9 mouse cellular contexts compared by ENCODE assay signal in genomic region chr7:45447325-45447990, GRCm38 (mm10). TPM values are rescaled to one million over a fixed set of nuclear protein-coding genes. Genes with fewer than 3 reads are reported as not detected.
DNase-seq lines count a peak whose midpoint lies in the region; ATAC-seq and TF ChIP-seq lines count a peak whose summit lies in the region.
"Had no signal": no experiment of that assay in that cellular context is flagged by ENCODE, and none has a peak within 500 bp of the region (broad histone marks: within the 10 kb centered on the region; RNA-seq: fewer than 3 reads in every experiment).

No protein-coding gene starts in this region.

- H3K9me3 ChIP-seq in hindbrain, embryonic 11.5 days (ENCODE audit: control insufficient read depth, low read length): no peaks in the 10 kb centered on the region
- no peaks in the 10 kb centered on the region for H3K9me3 ChIP-seq in hindbrain, embryonic 12.5 days (replicated peaks)
- no peaks in the 10 kb centered on the region for H3K9me3 ChIP-seq in G1E (replicated peaks)
- H3K9me3 ChIP-seq in hindbrain, embryonic 16.5 days (ENCODE audit: control insufficient read depth, low read length): no peaks in the 10 kb centered on the region
- H3K9me3 ChIP-seq: megakaryocyte, embryonic 14.5 days had no signal

- TF ChIP-seq POLR2A in embryonic fibroblast, embryonic 13.5 days (IDR thresholded peaks at IDR 0.05; ENCODE audit: low read depth, low read length): no peak
- no peak for TF ChIP-seq POLR2A in lung, adult 2 months (IDR thresholded peaks at IDR 0.05; ENCODE audit: borderline replicate concordance, extremely low read depth, low read depth, low read length)

- H3K4me2 ChIP-seq in hindbrain, embryonic 11.5 days (replicated peaks; ENCODE audit: low read depth, low read length): no peak overlapping the region
- H3K4me2 ChIP-seq in hindbrain, embryonic 12.5 days (replicated peaks): no peak overlapping the region
- H3K4me2 ChIP-seq in hindbrain, embryonic 16.5 days (ENCODE audit: low read length): no peak overlapping the region

- no peak for ATAC-seq in hindbrain, embryonic 11.5 days (ENCODE audit: low FRiP score)
- ATAC-seq in hindbrain, embryonic 12.5 days (ENCODE audit: low FRiP score): no peak
- no peak for ATAC-seq in G1E (ENCODE audit: extremely low read depth, insufficient number of reproducible peaks, low FRiP score, poor library complexity, severe bottlenecking)
- no peak for ATAC-seq in hindbrain, embryonic 16.5 days

- no peaks in the 10 kb centered on the region for H3K4me1 ChIP-seq in hindbrain, embryonic 11.5 days (replicated peaks; ENCODE audit: control insufficient read depth, insufficient read depth, low read length)
- no peaks in the 10 kb centered on the region; the same call in 1 of the 2 replicates for H3K4me1 ChIP-seq in hindbrain, embryonic 12.5 days
- H3K4me1 ChIP-seq in G1E (ENCODE audit: insufficient read depth, low read depth, low read length): peaks cover 50% of the 10 kb centered on the region
- no peaks in the 10 kb centered on the region for H3K4me1 ChIP-seq in embryonic fibroblast, embryonic 13.5 days (ENCODE audit: control insufficient read depth, insufficient read depth, low read length)
- H3K4me1 ChIP-seq in lung, adult 2 months (ENCODE audit: control insufficient read depth, insufficient read depth, low read length): no peaks in the 10 kb centered on the region; the same call in 1 of the 2 replicates
- no peaks in the 10 kb centered on the region for H3K4me1 ChIP-seq in hindbrain, embryonic 16.5 days (ENCODE audit: control insufficient read depth, insufficient read depth, low read depth, low read length)

- no peak overlapping the region for H3K4me3 ChIP-seq in hindbrain, embryonic 11.5 days (ENCODE audit: low read depth, low read length)
- H3K4me3 ChIP-seq in hindbrain, embryonic 12.5 days: no peak overlapping the region
- H3K4me3 ChIP-seq in G1E (ENCODE audit: low read depth, low read length): peak overlapping the region; percentile 43; the same call in 1 of the 2 replicates
- H3K4me3 ChIP-seq in embryonic fibroblast, embryonic 13.5 days (ENCODE audit: insufficient read depth, low read length): no peak overlapping the region
- no peak overlapping the region for H3K4me3 ChIP-seq in lung, adult 2 months (replicated peaks; ENCODE audit: extremely low read depth, low read depth, low read length)
- no peak overlapping the region for H3K4me3 ChIP-seq in hindbrain, embryonic 16.5 days (ENCODE audit: low read length)
- H3K4me3 ChIP-seq: megakaryocyte, embryonic 14.5 days had no signal

- no peaks in the 10 kb centered on the region for H3K27me3 ChIP-seq in hindbrain, embryonic 11.5 days (ENCODE audit: control insufficient read depth, insufficient read depth, low read length)
- no peaks in the 10 kb centered on the region for H3K27me3 ChIP-seq in hindbrain, embryonic 12.5 days
- H3K27me3 ChIP-seq in G1E (ENCODE audit: insufficient read depth, low read length): no peaks in the 10 kb centered on the region
- H3K27me3 ChIP-seq in hindbrain, embryonic 16.5 days (replicated peaks; ENCODE audit: control insufficient read depth, insufficient read depth, low read length): no peaks in the 10 kb centered on the region
- H3K27me3 ChIP-seq: megakaryocyte, embryonic 14.5 days had no signal

- no peak for TF ChIP-seq CTCF in G1E (IDR thresholded peaks at IDR 0.05; ENCODE audit: low read depth, low read length)
- TF ChIP-seq CTCF in embryonic fibroblast, embryonic 13.5 days (IDR thresholded peaks at IDR 0.05; ENCODE audit: borderline replicate concordance, insufficient read depth, low read length): peak; percentile 26; the same call in 1 of the 2 replicates
- TF ChIP-seq CTCF in lung, adult 2 months (IDR thresholded peaks at IDR 0.05; ENCODE audit: insufficient read depth, low read length): peak; percentile 53

- H3K27ac ChIP-seq in hindbrain, embryonic 11.5 days (ENCODE audit: low read depth, low read length): no peak overlapping the region
- no peak overlapping the region for H3K27ac ChIP-seq in hindbrain, embryonic 12.5 days
- H3K27ac ChIP-seq in embryonic fibroblast, embryonic 13.5 days (ENCODE audit: insufficient read depth, low read length): no peak overlapping the region
- H3K27ac ChIP-seq in hindbrain, embryonic 16.5 days (ENCODE audit: low read depth, low read length): no peak overlapping the region

- no peaks in the 10 kb centered on the region for H3K36me3 ChIP-seq in hindbrain, embryonic 11.5 days (ENCODE audit: control insufficient read depth, insufficient read depth, low read length)
- H3K36me3 ChIP-seq in hindbrain, embryonic 12.5 days: peaks cover 51% of the 10 kb centered on the region
- peaks cover 84% of the 10 kb centered on the region for H3K36me3 ChIP-seq in G1E (replicated peaks)
- H3K36me3 ChIP-seq in hindbrain, embryonic 16.5 days (ENCODE audit: control insufficient read depth, insufficient read depth, low read length): peaks cover 17% of the 10 kb centered on the region

- no peak overlapping the region for H3K9ac ChIP-seq in hindbrain, embryonic 11.5 days (ENCODE audit: low read depth, low read length)
- H3K9ac ChIP-seq in hindbrain, embryonic 12.5 days: no peak overlapping the region
- H3K9ac ChIP-seq in hindbrain, embryonic 16.5 days (ENCODE audit: low read depth, low read length): no peak overlapping the region

- 28% methylated on average over 11 of the region's 11 CpGs for WGBS in hindbrain, embryonic 11.5 days
- 31% methylated on average over 11 of the region's 11 CpGs for WGBS in hindbrain, embryonic 12.5 days
- WGBS in lung, adult 2 months: 36% methylated on average over 11 of the region's 11 CpGs
- 46% methylated on average over 11 of the region's 11 CpGs for WGBS in hindbrain, embryonic 16.5 days

- peak; percentile 49 for DNase-seq in hindbrain, embryonic 11.5 days (ENCODE audit: low spot score)
- DNase-seq in G1E (ENCODE audit: low spot score): no peak
- DNase-seq in lung, adult 2 months: no peak
- no peak for DNase-seq in urinary bladder, adult 2 months (ENCODE audit: low spot score)
- no peak for DNase-seq in layer of hippocampus, adult 18-20 months (ENCODE audit: low spot score in 2 of 2)

RNA-seq across cellular contexts. Expression of gene Ruvbl2, which starts 9.6 kb away (rescaled TPM):
- polyA plus RNA-seq in hindbrain, embryonic 11.5 days (2014; fragmentation: Nextera tagmentation; extraction: Ambion mirVana): 168 and 178 TPM in 2 replicates
- polyA plus RNA-seq in hindbrain, embryonic 12.5 days (2016; fragmentation: Nextera tagmentation; extraction: Ambion mirVana): 124 and 129 TPM in 2 replicates
- total RNA-seq in G1E (2014; fragmentation: Nextera tagmentation) (255 and 345 TPM in 2 replicates), G1E (2017) (139 and 167 TPM in 2 replicates)
- 639 and 877 TPM in 2 replicates for polyA plus RNA-seq in G1E (2012)
- polyA plus RNA-seq in embryonic fibroblast, embryonic 13.5 days (2011; ENCODE audit: insufficient read length, low read depth, missing spikeins): 67.9 and 74.6 TPM in 2 replicates
- polyA plus RNA-seq in lung, adult 2 months (2012; rRNA removed): 61.1 and 61.7 TPM in 2 replicates
- 35.8 and 41.4 TPM in 2 replicates for polyA plus RNA-seq in urinary bladder, adult 2 months (2012; rRNA removed)
- polyA plus RNA-seq in hindbrain, embryonic 16.5 days (2015; fragmentation: Nextera tagmentation; extraction: Ambion mirVana): 94.3 and 108 TPM in 2 replicates
- total RNA-seq in layer of hippocampus, adult 18-20 months (2021): 10 to 100 TPM; 34.6 to 37.7 TPM

RNA-seq across cellular contexts. Expression of gene Ftl1, which starts 12.2 kb away (rescaled TPM):
- 5,748 and 5,943 TPM in 2 replicates for polyA plus RNA-seq in hindbrain, embryonic 11.5 days (2014; fragmentation: Nextera tagmentation; extraction: Ambion mirVana)
- polyA plus RNA-seq in hindbrain, embryonic 12.5 days (2016; fragmentation: Nextera tagmentation; extraction: Ambion mirVana): 5,718 and 6,089 TPM in 2 replicates
- total RNA-seq in G1E (2014; fragmentation: Nextera tagmentation) (2,893 and 3,214 TPM in 2 replicates), G1E (2017) (4,307 and 4,361 TPM in 2 replicates)
- 6,399 and 6,975 TPM in 2 replicates for polyA plus RNA-seq in G1E (2012)
- 3,506 and 4,699 TPM in 2 replicates for polyA plus RNA-seq in embryonic fibroblast, embryonic 13.5 days (2011; ENCODE audit: insufficient read length, low read depth, missing spikeins)
- 2,878 and 3,367 TPM in 2 replicates for polyA plus RNA-seq in lung, adult 2 months (2012; rRNA removed)
- 1,966 and 2,293 TPM in 2 replicates for polyA plus RNA-seq in urinary bladder, adult 2 months (2012; rRNA removed)
- polyA plus RNA-seq in hindbrain, embryonic 16.5 days (2015; fragmentation: Nextera tagmentation; extraction: Ambion mirVana): 5,303 and 5,527 TPM in 2 replicates
- 100 to 1,000 TPM; 230 to 234 TPM for total RNA-seq in layer of hippocampus, adult 18-20 months (2021)

RNA-seq across cellular contexts. Expression of gene Gys1, which starts 12.8 kb away (rescaled TPM):
- polyA plus RNA-seq in hindbrain, embryonic 11.5 days (2014; fragmentation: Nextera tagmentation; extraction: Ambion mirVana): 29.2 and 30.6 TPM in 2 replicates
- polyA plus RNA-seq in hindbrain, embryonic 12.5 days (2016; fragmentation: Nextera tagmentation; extraction: Ambion mirVana): 34.8 TPM in 2 replicates
- 39.4 and 44.8 TPM in 2 replicates for total RNA-seq in G1E (2014; fragmentation: Nextera tagmentation)
- total RNA-seq in G1E (2017): 18.8 and 22.1 TPM in 2 replicates
- polyA plus RNA-seq in G1E (2012): 34.3 and 36.7 TPM in 2 replicates
- polyA plus RNA-seq in embryonic fibroblast, embryonic 13.5 days (2011; ENCODE audit: insufficient read length, low read depth, missing spikeins): 47.6 and 58.2 TPM in 2 replicates
- polyA plus RNA-seq in lung, adult 2 months (2012; rRNA removed): 33.0 and 39.4 TPM in 2 replicates
- polyA plus RNA-seq in urinary bladder, adult 2 months (2012; rRNA removed): 39.3 TPM in 2 replicates
- 25.5 and 28.7 TPM in 2 replicates for polyA plus RNA-seq in hindbrain, embryonic 16.5 days (2015; fragmentation: Nextera tagmentation; extraction: Ambion mirVana)
- total RNA-seq in layer of hippocampus, adult 18-20 months (2021): 10 to 100 TPM; 13.5 to 15.4 TPM

RNA-seq across cellular contexts. Expression of gene Bax, which starts 19.2 kb away (rescaled TPM):
- 128 and 196 TPM in 2 replicates for polyA plus RNA-seq in hindbrain, embryonic 11.5 days (2014; fragmentation: Nextera tagmentation; extraction: Ambion mirVana)
- 231 and 244 TPM in 2 replicates for polyA plus RNA-seq in hindbrain, embryonic 12.5 days (2016; fragmentation: Nextera tagmentation; extraction: Ambion mirVana)
- total RNA-seq in G1E (2014; fragmentation: Nextera tagmentation) (68.8 and 93.1 TPM in 2 replicates), G1E (2017) (87.2 and 97.2 TPM in 2 replicates)
- 287 and 342 TPM in 2 replicates for polyA plus RNA-seq in G1E (2012)
- polyA plus RNA-seq in embryonic fibroblast, embryonic 13.5 days (2011; ENCODE audit: insufficient read length, low read depth, missing spikeins): 218 and 278 TPM in 2 replicates
- polyA plus RNA-seq in lung, adult 2 months (2012; rRNA removed): 117 and 128 TPM in 2 replicates
- 78.4 and 113 TPM in 2 replicates for polyA plus RNA-seq in urinary bladder, adult 2 months (2012; rRNA removed)
- 226 and 242 TPM in 2 replicates for polyA plus RNA-seq in hindbrain, embryonic 16.5 days (2015; fragmentation: Nextera tagmentation; extraction: Ambion mirVana)
- total RNA-seq in layer of hippocampus, adult 18-20 months (2021): 10 to 100 TPM; 68.5 to 68.9 TPM

RNA-seq across cellular contexts. Expression of gene Lhb, which starts 26.8 kb away (rescaled TPM):
- 0.47 TPM in 1 of 2 replicates, not detected in the other for polyA plus RNA-seq in hindbrain, embryonic 11.5 days (2014; fragmentation: Nextera tagmentation; extraction: Ambion mirVana)
- 1.0 and 1.6 TPM in 2 replicates for polyA plus RNA-seq in hindbrain, embryonic 12.5 days (2016; fragmentation: Nextera tagmentation; extraction: Ambion mirVana)
- not detected in 2 replicates for total RNA-seq in G1E (2014; fragmentation: Nextera tagmentation)
- total RNA-seq in G1E (2017): not detected in 2 replicates
- polyA plus RNA-seq in G1E (2012): not detected in 2 replicates
- polyA plus RNA-seq in embryonic fibroblast, embryonic 13.5 days (2011; ENCODE audit: insufficient read length, low read depth, missing spikeins): not detected in 2 replicates
- polyA plus RNA-seq in lung, adult 2 months (2012; rRNA removed): 26.5 and 33.4 TPM in 2 replicates
- polyA plus RNA-seq in urinary bladder, adult 2 months (2012; rRNA removed): 0.14 TPM in 1 of 2 replicates, not detected in the other
- 2.0 and 2.3 TPM in 2 replicates for polyA plus RNA-seq in hindbrain, embryonic 16.5 days (2015; fragmentation: Nextera tagmentation; extraction: Ambion mirVana)
- under 1 TPM in 1 of 2 experiments, not detected in 1; 0.50 TPM for total RNA-seq in layer of hippocampus, adult 18-20 months (2021)
